Mouse (Mus musculus): Measurements from ENCODE around the gene Dus1l. TPM values are rescaled to one million over a fixed set of nuclear protein-coding genes. Genes with fewer than 3 reads are reported as not detected.
"Not testable (repeated sequence)": the region's sequence is repeated elsewhere in the genome, so short reads cannot be mapped to it uniquely, and the experiment has no call there.

Gene Dus1l
- polyA plus RNA-seq, 1 experiment from 2014 or later: 48.6 TPM

DNA sequence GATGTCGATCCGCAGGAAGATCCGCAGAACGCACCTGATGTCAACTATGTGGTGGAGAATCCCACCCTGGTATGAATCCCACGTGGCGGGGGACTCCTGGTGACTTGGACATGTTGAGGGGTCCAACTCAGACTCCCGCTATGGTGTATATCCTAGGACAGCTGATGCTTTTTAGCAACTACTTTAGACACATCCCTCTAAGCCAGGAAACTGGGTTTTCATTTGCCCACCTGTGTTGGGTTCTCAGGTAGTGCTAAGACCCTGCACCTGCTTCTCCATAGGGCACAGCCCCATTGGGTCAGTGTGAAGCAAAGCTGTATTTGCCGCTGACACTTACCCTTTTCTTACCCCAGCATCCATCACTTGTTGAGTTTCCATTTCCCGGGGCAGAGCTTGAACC, 11.1 kb downstream of the Dus1l start:
- 39% methylated on average over 9 of the region's 9 CpGs for WGBS
- peak overlapping the region; percentile 87; the same call in 1 of the 2 replicates for H3K27ac ChIP-seq
- H3K36me3 ChIP-seq: peaks cover 67% of the 10 kb centered on the region
- peak overlapping the region; percentile 97 for H3K4me3 ChIP-seq
- H3K9me3 ChIP-seq: no peaks in the 10 kb centered on the region
- no peak for ATAC-seq (ENCODE audit: low FRiP score)
- H3K4me2 ChIP-seq: peak overlapping the region; percentile 100
- H3K4me1 ChIP-seq (replicated peaks): peaks cover 29% of the 10 kb centered on the region
- H3K9ac ChIP-seq: peak overlapping the region; percentile 96
- no peaks in the 10 kb centered on the region for H3K27me3 ChIP-seq

DNA sequence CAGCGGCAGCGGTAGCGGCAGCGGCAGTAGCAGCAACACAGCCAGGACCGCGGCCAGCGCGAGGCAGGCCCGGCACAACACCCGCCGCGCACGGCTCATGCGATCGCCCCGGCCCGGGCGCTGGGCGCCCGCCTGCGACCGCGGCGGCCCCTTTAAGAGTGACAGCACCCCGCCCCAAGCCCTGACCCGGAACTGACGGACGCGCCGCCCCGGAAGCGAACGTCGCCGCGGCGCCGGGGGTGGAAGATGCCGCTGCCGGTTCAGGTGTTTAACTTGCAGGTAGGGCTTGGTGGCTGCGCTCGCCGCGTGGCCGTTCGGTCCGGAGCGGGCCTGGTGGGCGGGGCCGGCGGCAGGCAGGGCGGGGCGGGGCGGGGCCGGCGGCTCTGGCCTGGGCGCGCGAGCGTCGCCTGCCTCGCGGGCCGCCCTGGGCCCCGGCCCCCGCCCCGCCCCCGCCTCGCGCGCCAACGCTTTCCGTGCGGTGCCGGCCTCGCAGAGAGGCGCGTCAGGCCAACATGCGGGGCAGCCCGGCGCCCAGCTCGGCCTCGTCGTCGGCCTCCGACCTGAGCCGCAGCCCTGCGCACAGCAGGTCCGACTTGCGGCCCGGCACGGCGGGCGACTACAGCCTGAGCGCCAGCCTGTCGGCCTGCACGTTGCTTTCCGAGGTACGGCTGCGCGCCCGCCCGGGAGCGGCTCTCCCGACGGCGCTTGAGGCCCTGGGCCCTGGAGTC, 12.0 kb downstream of the Dus1l start, which contains the start of the genes Rfng and Gps1:
Rfng (minus strand) TSS at position 144 of the 728 bp plus-strand sequence.
Gps1 (plus strand) TSS at position 209 of the 728 bp plus-strand sequence.
- Histone ChIP-seq H3K9me3 (no peaks in the 10 kb centered on the region), H3K4me1 (replicated peaks) (peaks cover 29% of the 10 kb centered on the region), H3K9ac (peak within 1 kb of the TSS; percentile 96), H3K27me3 (no peaks in the 10 kb centered on the region), H3K36me3 (peaks cover 63% of the 10 kb centered on the region), H3K4me2 (peak within 1 kb of the TSS; percentile 100), H3K27ac (peak within 1 kb of the TSS; percentile 87), H3K4me3 (peak within 1 kb of the TSS; percentile 97)
- ATAC-seq (ENCODE audit: low FRiP score): peak; percentile 82
- WGBS: under 1% methylated on average over 91 of the region's 107 CpGs

DNA sequence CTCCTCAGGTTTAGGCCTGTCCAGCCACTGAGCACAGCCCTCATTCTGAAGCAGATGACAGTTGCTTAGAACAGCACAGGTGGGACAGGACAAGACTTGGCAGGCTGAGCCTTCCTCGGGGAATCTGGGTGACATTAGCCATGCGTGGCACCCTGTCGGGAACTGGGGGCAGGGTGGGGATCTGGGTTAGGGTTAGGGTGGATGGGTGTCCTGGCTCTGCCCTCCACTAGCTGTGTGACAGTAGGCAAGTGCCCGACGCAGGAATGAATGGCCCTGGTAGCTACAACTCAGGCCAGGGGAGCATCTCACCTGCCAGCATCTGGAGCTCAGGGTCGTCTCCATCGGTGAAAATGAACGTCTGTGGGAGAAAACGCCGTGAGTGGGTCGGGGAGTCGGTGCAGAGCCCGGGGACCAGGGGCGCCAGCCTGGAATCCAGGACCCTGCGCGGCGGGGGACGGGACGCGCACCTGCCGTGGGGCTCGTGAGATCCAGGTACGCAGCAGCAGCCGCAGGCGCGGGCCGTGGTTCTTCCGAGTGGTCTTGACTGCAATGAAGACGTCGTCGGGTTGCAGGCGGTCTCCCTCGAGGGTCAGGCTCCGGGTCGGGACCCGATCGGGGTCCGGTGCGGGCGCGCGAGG, 12.7 kb downstream of the Dus1l start:
- peak overlapping the region; percentile 97 for H3K4me3 ChIP-seq
- 2% methylated on average over 42 of the region's 42 CpGs for WGBS
- ATAC-seq (ENCODE audit: low FRiP score): peak; percentile 27
- peak overlapping the region; percentile 87 for H3K27ac ChIP-seq
- peaks cover 63% of the 10 kb centered on the region for H3K36me3 ChIP-seq
- H3K27me3 ChIP-seq: no peaks in the 10 kb centered on the region
- H3K4me2 ChIP-seq: peak overlapping the region; percentile 100
- peak overlapping the region; percentile 96 for H3K9ac ChIP-seq
- H3K9me3 ChIP-seq: no peaks in the 10 kb centered on the region
- H3K4me1 ChIP-seq (replicated peaks): peaks cover 29% of the 10 kb centered on the region

GRCm38 (mm10) chr11:120781361-120781760, 14.8 kb downstream of the Dus1l start:
- not testable (repeated sequence) for ATAC-seq (ENCODE audit: low FRiP score); H3K4me3 ChIP-seq; H3K27me3 ChIP-seq; H3K27ac ChIP-seq; H3K4me2 ChIP-seq; H3K9me3 ChIP-seq; H3K9ac ChIP-seq
- 96% methylated on average over 6 of the region's 6 CpGs for WGBS
- Histone ChIP-seq H3K36me3 (peaks cover 41% of the 10 kb centered on the region), H3K4me1 (replicated peaks) (peaks cover 37% of the 10 kb centered on the region)

- Histone ChIP-seq H3K36me3 (peaks cover 34% of the 10 kb centered on the region), H3K27ac (no peak overlapping the region), H3K4me2 (no peak overlapping the region), H3K4me3 (no peak overlapping the region), H3K9me3 (no peaks in the 10 kb centered on the region), H3K4me1 (replicated peaks) (peaks cover 31% of the 10 kb centered on the region), H3K9ac (no peak overlapping the region), H3K27me3 (no peaks in the 10 kb centered on the region)
- WGBS: 82% methylated on average over 1 of the region's 1 CpGs
- ATAC-seq (ENCODE audit: low FRiP score): no peak
Observed at GRCm38 (mm10) chr11:120779876-120780275, 16.3 kb downstream of the Dus1l start.

DNA sequence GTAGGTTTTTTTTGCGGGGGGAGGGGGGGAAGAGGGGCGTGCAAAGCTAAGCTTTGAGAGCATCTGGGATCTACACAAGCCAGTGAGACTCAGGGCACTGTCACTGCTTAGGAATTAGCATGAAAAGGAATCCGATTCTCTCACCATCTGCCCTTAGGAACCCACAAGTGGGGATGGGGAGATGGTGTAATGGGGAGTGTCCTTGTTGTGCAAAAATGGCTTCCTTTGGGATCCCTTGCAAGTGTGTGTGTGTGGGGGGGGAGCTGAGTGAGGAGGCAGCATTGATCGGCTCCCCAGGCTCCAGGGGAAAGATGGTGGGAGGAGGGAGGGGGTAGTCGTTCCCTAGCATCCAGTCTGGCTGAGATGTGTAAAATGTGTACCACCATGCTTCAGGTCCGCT, 19.1 kb downstream of the Dus1l start:
- H3K9ac ChIP-seq: peak overlapping the region; percentile 24; the same call in 1 of the 2 replicates
- H3K4me3 ChIP-seq: no peak overlapping the region
- H3K4me1 ChIP-seq (replicated peaks): peaks cover 15% of the 10 kb centered on the region
- H3K27ac ChIP-seq: no peak overlapping the region
- H3K36me3 ChIP-seq: peaks cover 26% of the 10 kb centered on the region
- no peaks in the 10 kb centered on the region for H3K27me3 ChIP-seq
- ATAC-seq (ENCODE audit: low FRiP score): no peak
- WGBS: 32% methylated on average over 6 of the region's 6 CpGs
- no peaks in the 10 kb centered on the region for H3K9me3 ChIP-seq
- H3K4me2 ChIP-seq: no peak overlapping the region

DNA sequence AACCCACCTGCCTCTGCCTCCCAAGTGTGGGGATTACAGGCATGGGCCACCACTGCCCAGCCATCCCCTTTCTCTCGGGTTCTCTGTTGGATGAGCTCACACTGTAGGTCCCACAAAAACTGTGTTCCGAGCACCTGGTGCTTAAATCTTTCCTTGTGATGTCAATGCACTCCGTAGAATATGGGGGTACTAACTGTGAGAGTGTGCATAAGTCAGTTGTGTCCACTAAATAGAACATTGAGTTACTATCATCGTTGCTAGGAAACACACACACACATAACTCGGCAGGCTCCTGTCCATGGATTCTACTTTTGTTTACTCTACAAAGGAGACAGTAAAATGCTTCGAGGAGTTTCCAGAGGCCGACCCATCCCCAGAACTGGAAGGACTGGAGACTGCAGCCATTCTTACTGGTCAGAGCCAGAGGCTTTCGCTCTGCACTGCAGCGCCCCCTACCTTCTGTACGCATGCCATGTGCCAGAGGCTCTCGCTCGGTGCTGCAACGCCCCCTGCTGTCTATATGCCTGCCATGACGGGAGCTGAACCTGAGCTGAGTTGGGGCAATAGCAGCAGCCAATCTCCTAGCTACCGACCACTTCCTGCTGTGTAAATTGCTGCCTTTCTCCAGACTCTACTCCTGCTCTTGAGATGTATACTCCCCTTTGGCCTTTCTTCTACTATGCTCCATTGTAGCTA, 20.3 kb downstream of the Dus1l start:
- Histone ChIP-seq H3K4me3 (no peak overlapping the region), H3K27me3 (no peaks in the 10 kb centered on the region), H3K9me3 (no peaks in the 10 kb centered on the region), H3K27ac (no peak overlapping the region), H3K4me1 (replicated peaks) (peaks cover 15% of the 10 kb centered on the region), H3K36me3 (peaks cover 17% of the 10 kb centered on the region), H3K4me2 (no peak overlapping the region), H3K9ac (no peak overlapping the region)
- WGBS: 25% methylated on average over 15 of the region's 15 CpGs
- ATAC-seq (ENCODE audit: low FRiP score): peak; percentile 85

- Histone ChIP-seq H3K9ac (no peak overlapping the region), H3K27ac (no peak overlapping the region), H3K36me3 (no peaks in the 10 kb centered on the region), H3K4me2 (no peak overlapping the region), H3K9me3 (no peaks in the 10 kb centered on the region), H3K4me1 (replicated peaks) (peaks cover 15% of the 10 kb centered on the region), H3K4me3 (no peak overlapping the region), H3K27me3 (no peaks in the 10 kb centered on the region)
- WGBS: 85% methylated on average over 7 of the region's 7 CpGs
- no peak for ATAC-seq (ENCODE audit: low FRiP score)
Observed at GRCm38 (mm10) chr11:120773463-120774190, 22.6 kb downstream of the Dus1l start.

DNA sequence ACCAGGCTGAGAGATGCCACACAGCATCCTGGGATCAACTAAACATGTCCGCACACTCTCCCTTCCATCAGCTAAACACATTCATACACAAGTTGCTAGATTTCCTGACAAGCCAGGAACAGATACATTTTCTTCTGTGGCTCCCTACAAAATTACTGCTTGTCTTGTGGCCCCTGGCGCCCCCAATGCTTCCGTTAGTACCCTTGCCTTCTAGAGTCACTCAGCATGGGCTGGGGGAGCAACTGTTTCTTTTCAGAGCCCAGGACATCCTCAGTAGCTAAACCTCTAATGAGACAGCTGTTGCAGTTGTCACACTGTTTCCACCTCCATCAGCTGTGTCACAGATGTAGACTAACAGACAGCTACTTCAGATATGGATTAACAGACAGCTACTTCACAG, 23.5 kb downstream of the Dus1l start:
- no peaks in the 10 kb centered on the region for H3K9me3 ChIP-seq
- 86% methylated on average over 3 of the region's 3 CpGs for WGBS
- no peak overlapping the region for H3K27ac ChIP-seq
- 0 out of 2 replicates have a peak overlapping the region, but pooled peaks have one; percentile 13 for H3K9ac ChIP-seq
- H3K4me2 ChIP-seq: no peak overlapping the region
- ATAC-seq (ENCODE audit: low FRiP score): no peak
- H3K4me3 ChIP-seq: no peak overlapping the region
- H3K36me3 ChIP-seq: no peaks in the 10 kb centered on the region
- peaks cover 15% of the 10 kb centered on the region for H3K4me1 ChIP-seq (replicated peaks)
- H3K27me3 ChIP-seq: no peaks in the 10 kb centered on the region

DNA sequence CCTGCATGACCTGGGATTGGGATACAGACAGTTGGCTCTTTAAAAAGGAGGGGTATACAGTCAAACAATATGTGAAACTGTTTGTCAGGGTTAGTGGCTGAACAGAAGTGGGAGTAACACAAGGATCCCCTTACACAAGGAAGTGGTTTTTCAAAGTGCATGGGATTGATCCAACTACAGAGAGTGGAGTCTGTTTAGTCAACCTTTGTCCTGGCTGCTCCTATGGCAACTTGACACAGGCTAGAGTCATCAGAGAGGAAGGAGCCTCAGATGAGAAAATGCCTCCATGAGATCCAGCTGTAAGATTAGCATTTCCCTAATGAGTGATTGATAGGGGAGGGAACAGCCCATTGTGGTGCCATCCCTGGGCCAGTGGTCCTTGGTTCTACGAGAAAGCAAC, 28.0 kb downstream of the Dus1l start:
- Histone ChIP-seq H3K9me3 (no peaks in the 10 kb centered on the region), H3K4me3 (no peak overlapping the region), H3K9ac (no peak overlapping the region), H3K27ac (no peak overlapping the region), H3K27me3 (0 out of 2 replicates have a peak, but pooled peaks cover 7% of the 10 kb centered on the region), H3K4me2 (no peak overlapping the region), H3K36me3 (no peaks in the 10 kb centered on the region), H3K4me1 (replicated peaks) (no peaks in the 10 kb centered on the region)
- 39% methylated on average over 1 of the region's 1 CpGs for WGBS
- no peak for ATAC-seq (ENCODE audit: low FRiP score)

GRCm38 (mm10) chr11:120767023-120767422, 29.2 kb downstream of the Dus1l start:
- H3K36me3 ChIP-seq; H3K27ac ChIP-seq; H3K9me3 ChIP-seq; H3K9ac ChIP-seq; H3K4me1 ChIP-seq (replicated peaks); ATAC-seq (ENCODE audit: low FRiP score); H3K4me3 ChIP-seq; H3K4me2 ChIP-seq: not testable (repeated sequence)
- WGBS: 76% methylated on average over 4 of the region's 7 CpGs
- peaks cover 13% of the 10 kb centered on the region for H3K27me3 ChIP-seq
